Mouse (Mus musculus): ENCODE data around the gene Rabepk. TPM values are rescaled to one million over a fixed set of nuclear protein-coding genes. Genes with fewer than 3 reads are reported as not detected.
"Not testable (repeated sequence)": the region's sequence is repeated elsewhere in the genome, so short reads cannot be mapped to it uniquely, and the experiment has no call there.

Gene Rabepk
- polyA plus RNA-seq (2015; fragmentation: Nextera tagmentation; extraction: Ambion mirVana) = 39.7 and 41.1 TPM in 2 replicates

DNA sequence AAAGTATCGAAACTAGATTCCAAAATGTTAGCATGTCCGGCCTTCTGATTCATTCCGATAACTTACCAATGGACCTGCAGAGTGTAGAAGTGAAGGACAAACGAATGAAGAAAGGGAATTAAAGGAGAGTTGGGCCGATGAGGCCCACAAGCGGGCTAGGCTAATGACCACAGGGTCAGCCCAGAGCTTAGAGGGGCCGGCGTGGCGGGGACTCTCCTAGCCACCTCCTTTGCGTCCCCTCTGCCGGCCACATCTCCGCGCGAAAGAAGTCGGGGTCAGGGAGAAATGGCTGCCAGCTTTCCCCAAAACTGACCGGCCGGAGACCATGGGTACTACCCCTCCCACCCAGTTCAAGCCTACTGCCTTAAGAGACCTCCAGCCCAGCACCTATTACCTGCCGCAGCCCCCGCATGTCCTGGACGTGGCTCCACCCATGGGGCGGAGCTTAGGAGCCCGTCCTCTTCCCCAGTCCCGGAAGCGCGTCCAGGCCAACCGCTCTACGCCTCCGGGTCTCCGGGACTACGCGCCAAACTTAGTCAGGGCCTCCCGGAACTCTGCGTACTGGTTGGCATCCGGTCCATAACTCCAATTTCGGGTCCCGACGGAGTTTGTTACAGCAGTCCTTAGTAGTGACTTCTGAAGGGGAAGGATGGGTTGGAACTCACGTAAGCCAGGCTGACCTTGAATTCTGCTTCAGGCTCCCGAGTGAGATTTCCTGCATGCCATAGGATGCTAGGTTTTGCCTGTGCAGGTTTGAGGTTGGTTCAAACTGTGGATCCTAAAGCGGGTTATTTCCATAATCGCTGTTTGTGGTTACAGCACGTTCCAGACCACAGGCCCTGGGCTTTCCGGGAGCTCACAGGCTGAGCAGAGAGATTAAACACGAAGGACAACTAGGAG, at the start of gene Rabepk:
Gene Rabepk (minus strand): TSS at position 556 of the 900 bp plus-strand sequence.
- H3K27me3 ChIP-seq = no peaks in the 10 kb centered on the region
- peak within 1 kb of the TSS; percentile 58 for H3K9ac ChIP-seq
- no peaks in the 10 kb centered on the region for H3K9me3 ChIP-seq
- H3K36me3 ChIP-seq = peaks cover 12% of the 10 kb centered on the region
- peak within 1 kb of the TSS; percentile 85 for H3K27ac ChIP-seq
- H3K4me2 ChIP-seq = peak within 1 kb of the TSS; percentile 70
- peak within 1 kb of the TSS; percentile 73 for H3K4me3 ChIP-seq
- peak; percentile 76 for ATAC-seq (ENCODE audit: insufficient number of reproducible peaks, low FRiP score, low TSS enrichment, low read depth)
- H3K4me1 ChIP-seq = peaks cover 23% of the 10 kb centered on the region
- 4% methylated on average over 44 of the region's 44 CpGs for WGBS

DNA sequence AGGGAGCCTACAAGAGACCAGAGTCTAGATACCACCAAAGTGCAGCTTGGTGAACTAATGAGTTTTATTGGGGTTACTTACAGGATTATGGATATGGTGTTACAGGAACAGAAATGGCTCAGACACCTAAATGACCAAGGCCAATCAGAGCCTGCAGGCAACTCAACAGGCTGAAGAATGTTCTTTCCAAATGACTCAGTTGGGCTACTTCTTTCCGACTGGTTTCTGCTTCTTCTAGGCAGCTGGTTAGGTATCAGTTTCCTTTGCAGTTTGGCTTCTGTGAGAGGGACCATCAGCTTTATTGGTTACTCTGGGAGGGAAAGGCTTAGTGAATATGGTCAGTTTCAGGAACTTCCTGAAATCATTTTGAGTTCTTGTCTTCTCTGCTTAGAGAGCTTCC, 48.0 kb upstream of the Rabepk start:
- Histone ChIP-seq H3K9me3 (no peaks in the 10 kb centered on the region), H3K27ac (no peak overlapping the region), H3K4me2 (no peak overlapping the region), H3K4me1 (no peaks in the 10 kb centered on the region), H3K9ac (no peak overlapping the region), H3K36me3 (peaks cover 30% of the 10 kb centered on the region), H3K27me3 (no peaks in the 10 kb centered on the region), H3K4me3 (no peak overlapping the region)
- WGBS = 77% methylated on average over 1 of the region's 1 CpGs
- no peak for ATAC-seq (ENCODE audit: insufficient number of reproducible peaks, low FRiP score, low TSS enrichment, low read depth)

DNA sequence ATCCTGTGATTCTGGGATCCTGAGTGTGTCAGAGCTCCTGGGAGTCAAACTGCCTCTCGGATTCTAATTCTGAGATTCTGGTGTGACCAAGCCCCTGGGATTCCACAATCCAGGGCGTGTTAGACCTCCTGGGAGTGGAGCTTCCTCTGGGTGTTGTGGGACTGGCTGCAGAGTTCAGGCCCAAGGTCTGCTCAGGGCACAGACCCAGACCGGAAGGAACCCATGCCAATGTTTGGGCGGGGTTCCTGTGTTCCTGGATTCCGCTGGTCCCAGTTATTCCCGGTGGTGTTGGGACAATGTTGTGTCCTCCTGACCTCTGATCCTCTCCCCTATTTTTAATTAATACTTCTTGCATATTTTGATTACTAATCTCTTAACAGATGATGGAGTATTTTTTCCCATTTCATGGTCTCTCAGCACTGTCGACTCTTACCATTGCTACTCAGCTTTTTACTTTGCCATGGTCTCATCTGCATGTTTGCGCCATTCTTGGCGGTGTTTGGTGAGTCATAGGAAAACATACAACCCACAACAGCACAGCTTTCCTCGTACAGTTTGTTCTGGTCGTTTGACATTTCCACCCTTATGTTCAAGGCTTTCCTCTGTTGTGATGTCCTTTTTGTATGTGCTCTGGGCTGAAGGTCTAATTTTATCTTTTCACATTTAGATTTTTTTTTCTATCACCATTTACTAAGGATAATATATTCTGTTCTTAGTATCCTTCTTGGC, 43.7 kb upstream of the Rabepk start:
- no peaks in the 10 kb centered on the region for H3K36me3 ChIP-seq
- H3K4me3 ChIP-seq = no peak overlapping the region
- WGBS = 82% methylated on average over 11 of the region's 11 CpGs
- no peak overlapping the region for H3K4me2 ChIP-seq
- ATAC-seq (ENCODE audit: insufficient number of reproducible peaks, low FRiP score, low TSS enrichment, low read depth) = no peak
- H3K9me3 ChIP-seq = no peaks in the 10 kb centered on the region
- H3K27ac ChIP-seq = no peak overlapping the region
- H3K4me1 ChIP-seq = no peaks in the 10 kb centered on the region
- no peaks in the 10 kb centered on the region for H3K27me3 ChIP-seq
- no peak overlapping the region for H3K9ac ChIP-seq

DNA sequence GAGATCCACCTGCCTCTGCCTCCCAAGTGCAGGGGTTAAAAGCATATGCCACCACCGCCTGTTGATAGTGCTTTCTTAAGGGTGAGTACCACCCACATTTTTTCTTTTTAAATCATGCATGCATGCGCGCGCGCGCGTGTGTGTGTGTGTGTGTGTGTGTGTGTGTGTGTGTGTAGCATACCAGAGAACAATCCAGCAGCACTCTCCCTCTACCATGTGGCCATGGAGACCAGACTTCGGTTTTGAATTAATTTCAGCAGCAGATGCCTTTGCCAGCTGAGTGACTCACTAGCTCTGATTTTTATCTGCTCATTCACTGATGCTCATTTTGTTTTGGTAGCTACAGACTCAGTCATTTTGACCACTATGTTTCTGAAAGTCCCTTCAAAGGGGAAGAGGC, 42.0 kb upstream of the Rabepk start:
- H3K9ac ChIP-seq = no peak overlapping the region
- no peak overlapping the region for H3K27ac ChIP-seq
- no peaks in the 10 kb centered on the region for H3K4me1 ChIP-seq
- WGBS = 83% methylated on average over 8 of the region's 8 CpGs
- no peak for ATAC-seq (ENCODE audit: insufficient number of reproducible peaks, low FRiP score, low TSS enrichment, low read depth)
- no peaks in the 10 kb centered on the region for H3K36me3 ChIP-seq
- H3K4me2 ChIP-seq = no peak overlapping the region
- no peaks in the 10 kb centered on the region for H3K27me3 ChIP-seq
- H3K4me3 ChIP-seq = no peak overlapping the region
- no peaks in the 10 kb centered on the region for H3K9me3 ChIP-seq

DNA sequence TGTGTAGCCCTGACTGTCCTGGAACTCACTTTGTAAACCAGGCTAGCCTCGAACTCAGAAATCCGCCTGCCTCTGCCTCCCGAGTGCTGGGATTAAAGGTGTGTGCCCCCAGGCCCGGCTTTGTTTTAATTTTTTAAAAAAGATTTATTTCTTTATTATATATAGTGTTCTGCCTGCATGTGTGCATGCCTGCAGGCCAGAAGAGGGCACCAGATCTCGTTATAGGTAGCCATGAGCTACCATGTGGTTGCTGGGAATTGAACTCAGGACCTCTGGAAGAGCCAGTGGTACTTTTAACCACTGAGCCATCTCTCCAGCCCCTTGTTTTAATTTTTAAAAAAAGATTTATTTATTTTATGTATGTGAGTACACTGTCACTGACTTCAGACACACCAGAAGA, 40.4 kb upstream of the Rabepk start:
- not testable (repeated sequence) for H3K4me2 ChIP-seq; H3K9ac ChIP-seq; H3K27me3 ChIP-seq; H3K4me1 ChIP-seq; H3K36me3 ChIP-seq; H3K4me3 ChIP-seq; H3K9me3 ChIP-seq; ATAC-seq (ENCODE audit: insufficient number of reproducible peaks, low FRiP score, low TSS enrichment, low read depth); H3K27ac ChIP-seq
- WGBS = 81% methylated on average over 5 of the region's 5 CpGs

DNA sequence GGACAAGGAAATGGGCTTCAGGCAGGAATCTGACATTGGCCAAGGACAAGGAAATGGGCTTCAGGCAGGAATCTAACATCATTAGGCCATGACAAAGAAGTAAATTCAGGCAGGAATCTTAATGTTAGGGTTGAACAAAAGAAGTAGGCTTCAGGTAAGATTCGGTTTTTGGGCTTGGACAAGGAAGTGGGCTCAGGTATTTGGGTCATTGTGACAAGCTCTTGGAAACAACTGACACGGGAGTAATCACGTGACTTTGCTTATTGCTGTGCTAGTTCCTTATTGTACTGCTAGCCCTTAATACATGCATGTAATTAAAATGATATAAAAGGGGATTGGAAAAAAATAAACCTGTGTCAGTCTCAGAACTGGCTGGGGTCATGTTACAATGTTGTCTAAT, 36.0 kb upstream of the Rabepk start:
- no peaks in the 10 kb centered on the region for H3K4me1 ChIP-seq
- H3K4me3 ChIP-seq = no peak overlapping the region
- H3K36me3 ChIP-seq = no peaks in the 10 kb centered on the region
- no peak overlapping the region for H3K9ac ChIP-seq
- 80% methylated on average over 3 of the region's 3 CpGs for WGBS
- no peak for ATAC-seq (ENCODE audit: insufficient number of reproducible peaks, low FRiP score, low TSS enrichment, low read depth)
- H3K27me3 ChIP-seq = no peaks in the 10 kb centered on the region
- no peaks in the 10 kb centered on the region for H3K9me3 ChIP-seq
- H3K27ac ChIP-seq = no peak overlapping the region
- no peak overlapping the region for H3K4me2 ChIP-seq

DNA sequence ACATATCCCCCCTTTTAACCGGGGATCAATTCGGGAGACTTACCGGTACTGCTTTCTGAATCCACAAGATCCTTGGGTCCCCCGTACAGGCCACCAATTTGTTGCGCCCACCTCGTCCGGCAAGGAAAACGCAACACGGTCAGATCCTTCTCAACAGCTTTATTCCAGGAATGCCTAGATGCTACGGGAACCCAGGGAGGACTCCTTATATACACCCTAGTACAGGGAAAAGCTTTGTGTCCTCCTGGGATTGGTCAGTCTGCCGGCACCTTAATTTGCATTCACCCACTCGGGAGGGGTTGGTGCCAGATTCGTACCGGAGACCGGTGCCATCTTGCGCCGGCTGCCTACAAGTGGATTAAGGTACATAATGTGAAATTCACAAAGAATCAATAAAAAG, 33.9 kb upstream of the Rabepk start:
- H3K9me3 ChIP-seq = no peaks in the 10 kb centered on the region; the same call in 1 of the 2 replicates
- no peak overlapping the region for H3K4me2 ChIP-seq
- H3K4me1 ChIP-seq = no peaks in the 10 kb centered on the region
- H3K4me3 ChIP-seq = no peak overlapping the region
- H3K36me3 ChIP-seq = no peaks in the 10 kb centered on the region
- no peaks in the 10 kb centered on the region for H3K27me3 ChIP-seq
- H3K9ac ChIP-seq = no peak overlapping the region
- 86% methylated on average over 17 of the region's 17 CpGs for WGBS
- H3K27ac ChIP-seq = no peak overlapping the region
- no peak for ATAC-seq (ENCODE audit: insufficient number of reproducible peaks, low FRiP score, low TSS enrichment, low read depth)

DNA sequence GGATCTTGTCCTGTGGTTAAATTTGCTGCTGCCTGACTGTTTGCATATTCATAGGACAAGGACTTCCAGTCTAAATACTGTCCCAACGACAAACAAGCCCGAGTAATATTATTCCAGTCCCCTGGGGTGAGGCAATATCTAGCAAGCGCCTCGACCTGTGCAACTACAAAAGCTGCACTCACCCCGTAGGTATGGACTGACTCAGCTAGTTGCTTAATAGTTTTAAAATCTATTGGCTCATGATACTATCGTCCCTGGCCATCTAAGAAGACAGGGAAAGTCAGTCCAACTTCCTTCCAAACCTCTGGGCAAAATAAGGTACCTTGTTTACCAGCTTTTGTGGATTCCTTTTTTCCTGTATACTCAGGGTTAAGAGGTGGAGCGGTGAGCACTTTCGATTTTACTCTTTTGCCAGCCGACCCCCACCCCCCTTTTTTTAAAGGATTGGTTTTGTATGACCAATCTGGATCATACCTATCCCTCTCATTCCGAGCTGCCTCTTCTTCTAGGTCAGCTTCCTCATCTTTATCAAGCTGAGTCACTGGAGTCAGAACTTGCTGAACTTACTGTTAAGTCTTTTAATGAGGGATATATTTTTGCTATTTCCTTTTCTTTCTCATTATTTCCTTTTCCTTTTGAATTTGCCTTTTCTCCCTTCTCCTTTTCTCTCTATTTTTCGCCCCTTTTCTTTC, 33.2 kb upstream of the Rabepk start, which contains the start of gene Gm34653:
Gene Gm34653 (plus strand): TSS at position 242 of the 692 bp plus-strand sequence.
- not testable (repeated sequence) for ATAC-seq (ENCODE audit: insufficient number of reproducible peaks, low FRiP score, low TSS enrichment, low read depth); H3K4me2 ChIP-seq; H3K27ac ChIP-seq; H3K9me3 ChIP-seq; H3K4me1 ChIP-seq; H3K27me3 ChIP-seq; H3K9ac ChIP-seq; H3K4me3 ChIP-seq; H3K36me3 ChIP-seq
- WGBS = 68% methylated on average over 11 of the region's 11 CpGs

DNA sequence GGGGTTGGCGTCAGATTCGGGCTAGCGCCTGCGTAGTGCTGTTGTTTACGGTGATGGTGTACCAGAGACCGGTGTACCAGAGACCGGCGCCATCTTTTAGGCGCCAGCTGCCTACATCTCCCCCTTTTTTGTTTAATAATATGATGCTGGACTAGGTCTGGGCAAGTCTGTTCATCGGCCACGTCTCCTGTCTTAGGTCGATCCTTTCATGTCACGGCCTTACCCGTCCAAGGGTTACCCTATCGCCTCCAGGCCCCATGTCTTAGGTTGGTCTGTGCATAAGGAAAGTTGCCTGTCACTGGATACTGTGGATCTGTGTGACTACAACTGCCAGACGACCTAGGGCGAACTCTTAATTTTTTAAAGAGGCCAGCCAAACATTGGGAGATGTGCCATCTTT, 30.4 kb upstream of the Rabepk start:
- not testable (repeated sequence) for H3K4me1 ChIP-seq; H3K27ac ChIP-seq; H3K36me3 ChIP-seq; H3K4me3 ChIP-seq; H3K27me3 ChIP-seq; H3K9ac ChIP-seq; H3K9me3 ChIP-seq; H3K4me2 ChIP-seq; ATAC-seq (ENCODE audit: insufficient number of reproducible peaks, low FRiP score, low TSS enrichment, low read depth)
- WGBS = 95% methylated on average over 17 of the region's 17 CpGs

DNA sequence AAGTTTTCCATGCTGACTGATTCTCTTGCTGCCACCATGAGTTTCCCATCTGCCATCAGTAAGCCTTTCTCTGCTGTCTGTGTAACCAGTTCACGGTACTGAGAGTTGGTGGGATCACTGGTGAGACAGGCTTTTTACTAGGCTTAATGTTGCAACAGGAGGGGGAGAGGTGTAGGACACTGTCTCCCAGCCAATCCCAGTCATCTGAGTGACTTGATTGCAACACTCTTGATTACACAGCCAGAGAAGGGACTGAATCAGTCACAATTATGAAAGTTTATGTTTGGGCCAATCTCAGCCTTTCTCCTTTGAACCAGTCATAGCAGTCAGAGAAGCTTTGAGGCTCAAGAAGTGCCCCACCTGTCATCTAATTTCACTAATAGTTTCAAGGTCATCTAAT, 28.3 kb upstream of the Rabepk start:
- Histone ChIP-seq H3K27me3 (no peaks in the 10 kb centered on the region), H3K9ac (no peak overlapping the region), H3K4me3 (no peak overlapping the region), H3K9me3 (no peaks in the 10 kb centered on the region; the same call in 1 of the 2 replicates), H3K27ac (peak overlapping the region; percentile 47; the same call in 1 of the 2 replicates), H3K4me2 (no peak overlapping the region), H3K4me1 (peaks cover 16% of the 10 kb centered on the region), H3K36me3 (0 out of 2 replicates have a peak, but pooled peaks cover 3% of the 10 kb centered on the region)
- ATAC-seq (ENCODE audit: insufficient number of reproducible peaks, low FRiP score, low TSS enrichment, low read depth) = no peak
- WGBS = 79% methylated on average over 1 of the region's 1 CpGs

DNA sequence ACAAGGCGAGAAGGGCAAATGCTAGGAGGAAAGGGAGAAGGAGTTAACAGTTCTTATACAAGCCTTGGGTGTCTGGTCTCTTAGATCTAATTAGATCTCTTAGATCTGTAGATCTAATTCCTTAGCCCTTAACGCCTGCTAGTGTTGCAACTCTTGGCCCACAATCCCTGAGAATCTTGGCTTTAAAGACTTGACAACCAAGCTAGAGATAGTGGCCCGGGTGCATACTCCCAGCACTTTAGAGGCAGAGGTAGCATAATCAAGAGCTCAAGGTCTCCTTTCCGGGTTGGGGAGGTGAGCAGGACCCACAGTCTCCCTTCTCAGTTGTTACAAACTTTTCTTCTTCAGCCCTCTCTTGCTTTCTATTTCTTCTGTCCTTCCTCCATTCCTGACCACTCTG, 27.9 kb upstream of the Rabepk start:
- WGBS = 87% methylated on average over 4 of the region's 4 CpGs
- Histone ChIP-seq H3K4me3 (no peak overlapping the region), H3K4me2 (no peak overlapping the region), H3K36me3 (peaks cover 5% of the 10 kb centered on the region), H3K4me1 (peaks cover 16% of the 10 kb centered on the region), H3K9ac (no peak overlapping the region), H3K9me3 (no peaks in the 10 kb centered on the region; the same call in 1 of the 2 replicates), H3K27me3 (no peaks in the 10 kb centered on the region), H3K27ac (peak overlapping the region; percentile 47; the same call in 1 of the 2 replicates)
- ATAC-seq (ENCODE audit: insufficient number of reproducible peaks, low FRiP score, low TSS enrichment, low read depth) = no peak

Measured in limb, embryonic 15.5 days (tissue).